Mouse (Mus musculus) CD4-positive, CD25-positive, alpha-beta regulatory T cell, adult 2 months (primary cell): ENCODE measurements around the gene Acss2.

Experiments used
- DNase-seq: peaks from one replicate; pipeline ENCODE4 v3.0.0-alpha.2; 2012; ENCODE audit warnings: low read depth, low spot score

Gene Acss2

GRCm38 (mm10) chr2:155628519-155628918, 110.8 kb downstream of the Acss2 start:
- DNase-seq = no peak

GRCm38 (mm10) chr2:155629231-155629661, 111.5 kb downstream of the Acss2 start:
- DNase-seq = peak; percentile 31

DNA sequence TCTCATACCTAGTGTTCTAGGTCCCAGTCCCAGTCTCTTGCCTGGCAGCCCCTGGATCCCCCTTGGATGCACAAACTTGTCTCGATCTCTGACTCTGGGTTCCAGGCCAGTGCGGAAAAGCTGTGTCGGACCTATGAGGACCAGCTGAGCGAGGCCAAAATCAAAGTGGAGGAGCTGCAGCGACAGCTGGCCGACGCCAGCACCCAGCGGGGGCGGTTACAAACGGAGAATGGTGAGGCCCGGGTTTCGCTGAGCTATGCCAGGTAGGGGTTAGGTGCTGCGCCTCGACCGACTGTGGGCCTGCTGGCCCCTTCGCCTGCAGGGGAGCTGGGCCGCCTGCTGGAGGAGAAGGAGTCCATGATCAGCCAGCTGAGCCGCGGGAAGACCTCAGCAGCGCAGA, 112.4 kb downstream of the Acss2 start:
- no peak for DNase-seq

DNA sequence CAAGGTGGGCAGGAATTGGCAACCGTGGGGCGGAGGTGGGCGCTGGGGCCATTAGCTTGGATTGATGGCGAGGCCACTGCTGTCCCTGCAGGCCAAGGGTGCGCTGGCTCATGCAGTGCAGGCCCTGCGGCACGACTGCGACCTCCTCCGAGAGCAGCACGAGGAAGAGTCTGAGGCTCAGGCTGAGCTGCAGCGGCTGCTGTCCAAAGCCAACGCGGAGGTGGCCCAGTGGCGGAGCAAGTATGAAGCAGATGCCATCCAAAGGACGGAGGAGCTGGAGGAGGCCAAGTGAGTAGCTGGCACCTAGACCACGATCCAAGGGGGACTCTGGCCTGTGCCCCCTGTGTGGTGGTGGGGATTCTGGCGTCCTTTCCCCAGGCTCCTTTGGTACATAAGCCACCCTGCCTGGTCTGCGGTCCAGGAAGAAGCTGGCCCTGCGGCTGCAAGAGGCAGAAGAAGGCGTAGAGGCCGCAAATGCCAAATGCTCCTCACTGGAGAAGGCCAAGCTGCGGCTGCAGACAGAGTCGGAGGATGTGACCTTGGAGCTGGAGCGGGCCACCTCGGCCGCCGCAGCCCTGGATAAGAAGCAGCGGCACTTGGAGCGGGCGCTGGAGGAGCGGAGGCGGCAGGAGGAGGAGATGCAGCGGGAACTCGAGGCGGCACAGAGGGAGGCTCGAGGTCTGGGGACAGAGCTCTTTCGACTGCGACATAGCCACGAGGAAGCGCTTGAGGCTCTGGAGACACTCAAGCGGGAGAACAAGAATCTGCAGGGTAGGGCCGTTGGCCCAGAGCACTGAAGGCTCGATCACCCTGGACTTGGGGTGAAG, 113.1 kb downstream of the Acss2 start:
- DNase-seq = no peak

- DNase-seq = no peak
These were observed 114.6 kb downstream of the Acss2 start for GRCm38 (mm10) chr2:155632138-155632936.

DNA sequence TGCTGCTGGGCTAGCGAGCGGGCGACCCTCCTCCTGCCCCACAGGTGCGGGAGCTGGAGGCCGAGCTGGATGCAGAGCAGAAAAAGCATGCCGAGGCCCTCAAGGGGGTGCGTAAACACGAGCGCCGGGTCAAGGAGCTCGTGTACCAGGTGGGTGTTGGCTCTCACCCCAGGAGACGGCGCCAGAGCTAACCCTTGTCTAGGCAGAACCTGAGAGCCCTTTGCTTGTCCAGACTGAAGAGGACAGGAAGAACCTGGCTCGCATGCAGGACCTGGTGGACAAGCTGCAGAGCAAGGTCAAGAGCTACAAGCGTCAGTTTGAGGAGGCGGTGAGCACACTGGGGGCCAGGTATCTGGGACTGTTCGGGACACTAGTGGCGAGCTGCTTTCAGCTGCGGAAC, 115.4 kb downstream of the Acss2 start:
- no peak for DNase-seq

GRCm38 (mm10) chr2:155633731-155634130, 116.0 kb downstream of the Acss2 start:
- DNase-seq = no peak

DNA sequence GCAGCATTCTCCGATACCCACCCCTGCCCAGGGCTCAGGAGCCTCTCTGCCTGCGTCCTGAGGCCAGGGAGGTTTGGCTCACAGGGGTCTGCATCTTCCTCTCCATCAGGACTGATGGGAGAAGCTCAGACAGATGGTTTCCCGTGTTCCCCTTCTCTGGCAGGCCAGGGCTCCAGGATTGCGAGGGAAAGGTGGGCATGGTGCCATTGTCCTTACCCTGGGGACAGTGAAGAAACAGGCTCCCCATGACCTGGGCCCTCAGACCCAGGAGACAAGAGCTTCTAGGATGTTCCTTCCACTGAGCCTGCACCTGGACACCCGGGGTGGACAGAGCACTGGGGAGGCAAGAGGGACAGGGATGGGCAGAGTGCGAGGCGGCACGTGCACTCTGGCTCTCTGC, 116.8 kb downstream of the Acss2 start:
- DNase-seq = no peak
